Mouse (Mus musculus): ENCODE data around the gene Mon2.

Mon2 gene

GRCm38 (mm10) chr10:122960738-122961137, 115.6 kb downstream of the Mon2 start:
- no peak for DNase-seq

- no peak for DNase-seq
These were observed 116.1 kb downstream of the Mon2 start for GRCm38 (mm10) chr10:122960216-122960615.

- no peak for DNase-seq
These were observed 117.6 kb downstream of the Mon2 start for GRCm38 (mm10) chr10:122958699-122959098.

- DNase-seq: no peak
These were observed 118.4 kb downstream of the Mon2 start for GRCm38 (mm10) chr10:122957918-122958317.

- DNase-seq: no peak
These were observed 122.7 kb downstream of the Mon2 start for GRCm38 (mm10) chr10:122953576-122953975.

GRCm38 (mm10) chr10:122950966-122951365, 125.3 kb downstream of the Mon2 start:
- no peak for DNase-seq

GRCm38 (mm10) chr10:122944888-122945287, 131.4 kb downstream of the Mon2 start:
- DNase-seq: no peak

- no peak for DNase-seq
These were observed 132.5 kb downstream of the Mon2 start for GRCm38 (mm10) chr10:122943824-122944223.

- peak in 1 of 2 experiments; percentile 33 for DNase-seq
These were observed 133.5 kb downstream of the Mon2 start for GRCm38 (mm10) chr10:122942771-122943170.
